Mouse (Mus musculus) megakaryocyte-erythroid progenitor cell, adult 5-6 weeks (primary cell): ENCODE measurements around the gene Pnpla3. TPM values are rescaled to one million over a fixed set of nuclear protein-coding genes. Genes with fewer than 3 reads are reported as not detected.
A peak's percentile ranks its signal among the peaks of the same experiment; 100 is the strongest.

Experiments
- ATAC-seq: replicated peaks from 2 replicates; pipeline ENCODE4 v1.8.0; 2016; ENCODE audit warnings: mild to moderate bottlenecking, inconsistent platforms; ENCODE audit not compliant: severe bottlenecking, poor library complexity, low FRiP score, low TSS enrichment
- total RNA-seq, 2 experiments: library from RNA; stranded (forward) in 1 of 2; stranded (reverse) in 1 of 2; fragments of 200-1000, 215-1000 nt in 1 of 2; fragments of >200 nt in 1 of 2; fragmentation: Nextera tagmentation in 1 of 2; gene quantifications; 2 replicates each; pipeline ENCODE4 v1.2.3; 2014 to 2017

Gene Pnpla3
- total RNA-seq, 2 experiments from 2014 or later = not detected

DNA sequence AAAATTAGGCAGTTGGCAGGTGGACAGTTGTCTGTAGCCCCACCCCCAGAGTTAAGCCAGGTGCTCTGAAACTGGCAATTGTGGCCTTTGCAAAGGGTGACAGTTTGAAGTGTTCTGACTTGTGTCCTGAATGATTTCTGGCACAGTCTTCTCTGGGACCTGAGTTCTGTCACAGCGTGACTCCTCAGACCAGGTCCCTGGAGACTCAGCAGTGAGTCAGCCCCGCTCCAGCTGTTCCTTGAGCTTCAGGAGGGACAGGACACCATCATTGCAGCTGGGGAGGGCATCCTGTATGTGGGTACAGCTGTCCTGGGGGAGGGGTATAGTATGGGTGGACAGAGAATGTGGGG lies 45.1 kb downstream of the Pnpla3 start:
- no peak for ATAC-seq

DNA sequence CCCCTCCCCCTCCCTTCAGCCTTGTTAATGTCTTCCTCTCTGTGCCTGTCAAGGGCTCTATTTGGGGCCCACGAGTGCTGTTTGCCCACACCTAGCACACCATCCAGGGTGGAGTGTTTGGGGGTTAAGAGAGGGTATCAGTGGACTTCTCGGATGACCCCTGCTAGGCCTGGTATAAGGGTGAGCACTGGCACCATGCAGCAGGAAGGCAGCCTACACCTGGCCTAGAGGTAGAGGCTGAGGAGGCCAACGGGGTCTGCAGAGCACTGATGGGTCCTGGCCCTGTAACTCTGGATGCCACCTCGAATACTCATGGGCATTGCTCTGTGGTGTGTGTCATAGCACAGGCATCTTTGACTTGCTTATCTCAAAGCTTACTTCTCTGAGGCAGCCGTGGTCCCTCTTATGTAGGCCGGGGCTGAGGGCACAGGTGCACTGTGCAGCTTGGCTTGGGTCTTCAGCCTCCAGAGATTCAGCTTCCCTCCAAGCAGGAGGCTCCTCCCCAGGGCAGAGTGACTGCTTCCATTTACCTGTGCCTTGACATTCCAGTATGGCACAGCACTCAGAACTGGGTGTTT lies 45.6 kb downstream of the Pnpla3 start:
- no peak for ATAC-seq

DNA sequence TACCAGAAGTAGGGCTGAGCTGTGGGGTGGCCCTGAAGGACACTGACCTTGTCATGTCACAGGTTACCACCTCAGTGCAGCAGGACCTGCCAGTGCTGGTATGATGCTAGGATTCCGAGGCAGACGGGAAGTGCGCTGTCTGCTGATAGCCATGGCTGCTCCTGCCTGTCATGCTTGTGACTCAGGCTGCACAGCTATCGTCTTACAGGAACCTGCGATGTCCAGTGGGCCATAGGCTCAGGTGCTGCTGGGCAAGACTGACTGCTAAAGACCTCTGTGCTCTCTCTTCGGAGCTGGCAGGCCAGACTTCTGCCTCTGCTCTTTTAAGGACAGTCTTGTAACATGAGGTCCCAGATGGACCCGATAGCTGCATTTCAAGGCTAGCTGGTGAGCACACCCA lies 46.8 kb downstream of the Pnpla3 start:
- ATAC-seq = no peak

DNA sequence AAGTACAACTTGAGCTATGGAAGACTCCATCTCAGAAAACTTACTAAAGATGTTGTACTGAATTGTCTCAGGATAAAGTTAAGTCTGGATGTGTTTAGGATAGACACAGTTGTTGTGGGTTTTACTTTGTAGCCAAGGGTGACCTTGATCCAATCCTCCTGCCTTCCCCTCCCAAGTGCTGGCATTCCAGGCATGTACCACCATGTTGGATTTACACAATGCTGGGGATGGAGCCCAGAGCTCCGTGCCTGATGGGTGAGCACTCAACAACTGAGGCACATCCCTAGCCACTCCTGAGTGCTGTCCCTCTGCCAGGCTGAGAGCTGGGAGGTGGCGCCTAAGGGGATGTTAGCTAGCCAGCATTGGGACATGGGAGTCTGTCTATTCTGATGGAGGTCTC lies 47.6 kb downstream of the Pnpla3 start:
- no peak for ATAC-seq

DNA sequence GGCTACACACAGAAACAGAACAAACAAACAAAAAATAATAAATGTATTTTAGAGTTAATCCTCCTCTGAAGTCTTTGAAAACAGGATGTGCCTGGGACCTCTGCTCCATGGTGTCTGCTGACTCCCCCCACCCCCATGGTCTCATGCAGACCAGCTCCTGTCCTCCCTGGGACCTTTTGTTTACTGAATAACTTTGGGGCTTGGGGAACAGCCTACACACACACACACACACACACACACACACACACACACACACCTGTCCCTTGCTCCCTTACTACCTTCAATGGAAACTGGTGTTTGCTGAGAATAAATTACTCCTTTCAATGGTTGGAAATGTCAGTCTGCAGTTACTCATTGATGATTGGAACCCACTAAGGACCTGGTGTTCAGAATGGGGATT lies 48.4 kb downstream of the Pnpla3 start:
- no peak for ATAC-seq

DNA sequence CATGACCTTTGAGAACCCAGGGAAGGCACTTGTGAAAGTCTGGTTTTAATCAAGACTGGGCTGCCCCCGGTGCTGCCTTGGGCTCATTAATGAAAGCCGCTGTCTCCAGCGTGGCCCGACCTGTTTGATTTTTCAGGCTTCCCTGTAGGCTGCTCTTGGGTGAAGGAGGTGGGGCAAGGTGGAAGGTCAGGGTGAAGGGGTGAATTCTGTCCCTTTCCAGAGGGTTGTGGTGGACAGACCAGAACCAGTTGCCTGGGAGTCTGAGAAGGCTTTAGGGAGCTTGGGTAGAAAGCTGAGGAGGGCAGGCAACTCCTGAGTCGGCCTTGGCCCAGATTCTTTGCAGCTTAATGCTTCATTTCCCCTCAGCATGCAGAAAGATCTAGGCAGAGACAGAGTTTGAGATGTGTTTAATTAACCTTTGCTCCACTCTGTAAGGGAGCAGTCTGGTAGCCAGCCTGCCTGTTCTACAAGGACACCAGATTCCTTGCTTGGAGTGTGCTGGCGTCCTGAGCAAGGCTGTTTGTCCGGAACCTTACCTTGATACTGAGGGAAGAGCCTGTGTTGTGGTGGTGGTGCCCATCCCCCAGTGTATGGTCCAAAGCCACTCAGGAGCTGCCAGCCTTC lies 48.9 kb downstream of the Pnpla3 start:
- ATAC-seq = no peak

DNA sequence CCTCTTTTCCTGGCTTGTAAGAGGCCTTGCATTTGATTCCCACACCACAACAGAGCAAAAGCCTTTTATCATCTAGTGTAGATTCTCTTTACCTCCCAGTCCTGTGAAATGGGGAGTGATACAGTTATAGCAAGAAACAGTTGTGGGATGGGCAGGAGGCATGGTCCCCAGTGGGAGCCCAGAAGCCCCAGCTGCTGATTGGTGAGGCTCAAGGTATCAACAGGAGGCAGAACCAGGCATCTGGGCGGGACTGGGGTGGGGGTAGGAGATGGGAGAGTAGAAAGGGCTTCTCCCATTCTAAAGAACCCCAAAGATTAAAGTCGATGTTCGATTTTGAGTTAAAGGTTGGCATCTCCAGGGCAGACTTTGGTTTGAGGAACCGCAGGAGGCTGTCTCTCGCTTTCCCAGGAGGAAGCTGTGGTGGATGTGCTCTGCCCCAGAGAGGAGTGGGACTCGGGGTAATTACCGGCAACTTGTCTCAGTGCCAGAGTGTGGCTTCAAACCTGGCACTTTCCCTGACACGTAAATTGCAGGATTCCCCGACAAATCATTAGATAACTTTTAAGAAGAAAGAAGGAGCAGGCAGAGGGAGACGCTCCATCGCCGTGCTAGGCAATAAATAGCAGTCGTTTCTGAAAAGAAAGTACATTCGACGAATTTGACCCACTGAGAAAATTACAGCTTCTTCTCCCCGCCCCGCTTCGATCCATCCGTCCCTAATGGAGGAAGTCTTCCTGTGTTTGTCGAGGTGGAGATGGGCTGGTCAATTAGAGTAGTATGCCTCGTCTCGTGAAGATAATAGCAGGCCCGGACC lies 50.5 kb downstream of the Pnpla3 start:
- no peak for ATAC-seq

DNA sequence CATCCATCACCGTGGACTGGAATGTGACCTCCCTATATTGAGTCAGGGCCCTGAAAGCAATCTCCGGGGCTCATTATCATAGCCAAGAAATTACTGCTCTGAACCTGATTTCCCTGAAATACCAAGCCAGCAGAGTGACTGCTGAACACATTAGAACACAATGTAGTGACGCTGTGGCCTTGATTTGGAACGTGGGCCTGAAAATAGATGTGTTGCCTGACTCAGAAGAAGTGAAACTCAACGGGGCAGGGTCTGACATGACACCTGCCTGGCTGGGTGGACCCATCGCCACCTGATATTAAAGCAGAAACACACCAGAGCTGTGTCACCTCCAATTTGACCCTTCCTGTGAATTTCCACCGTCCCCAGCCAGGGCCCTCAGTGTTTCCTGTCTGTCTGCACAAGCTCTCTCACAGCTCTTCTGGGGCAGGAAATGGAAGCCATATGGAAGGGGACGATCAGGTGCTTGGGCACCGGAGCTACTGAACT lies 51.2 kb downstream of the Pnpla3 start:
- no peak for ATAC-seq

DNA sequence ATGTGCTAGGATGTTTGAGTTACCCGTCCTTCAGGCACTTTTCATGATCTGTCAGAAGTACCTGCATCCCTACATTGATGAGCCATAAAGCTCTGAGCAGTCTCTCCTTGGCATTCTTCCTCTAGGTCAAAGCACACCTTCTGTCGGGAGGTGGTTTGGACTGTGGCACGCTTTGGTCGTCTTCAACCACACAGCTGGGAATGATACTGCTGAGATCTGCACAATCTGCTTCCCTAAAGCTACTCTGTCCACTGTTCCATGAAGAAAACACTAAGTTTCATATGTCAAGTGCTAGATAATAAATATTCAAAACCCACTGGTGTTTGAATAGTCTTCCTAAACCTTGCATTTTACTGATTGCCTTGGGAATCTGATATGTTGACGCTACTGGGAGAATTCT lies 53.9 kb downstream of the Pnpla3 start:
- no peak for ATAC-seq

DNA sequence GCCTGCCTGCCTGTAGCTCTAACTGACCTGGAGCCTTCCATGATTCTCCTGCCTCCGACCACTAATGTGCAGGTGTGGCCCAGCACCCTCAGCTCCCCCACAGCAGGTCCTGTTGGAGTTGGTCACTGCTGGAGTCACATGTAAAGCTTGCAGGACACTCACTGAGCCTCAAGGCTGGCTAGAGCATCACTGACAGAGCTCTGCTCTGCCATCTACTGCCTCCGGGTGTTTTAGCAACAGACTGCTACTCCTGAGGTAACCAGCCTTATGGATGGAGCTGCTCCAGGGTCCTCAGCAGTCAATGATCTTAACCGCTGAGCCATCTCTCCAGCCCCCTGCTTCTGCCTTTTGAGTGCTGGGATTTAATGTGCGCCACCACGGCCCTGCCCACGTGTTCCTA lies 55.8 kb downstream of the Pnpla3 start:
- ATAC-seq = 0 out of 2 replicates have a peak, but pooled peaks have one; percentile 31

DNA sequence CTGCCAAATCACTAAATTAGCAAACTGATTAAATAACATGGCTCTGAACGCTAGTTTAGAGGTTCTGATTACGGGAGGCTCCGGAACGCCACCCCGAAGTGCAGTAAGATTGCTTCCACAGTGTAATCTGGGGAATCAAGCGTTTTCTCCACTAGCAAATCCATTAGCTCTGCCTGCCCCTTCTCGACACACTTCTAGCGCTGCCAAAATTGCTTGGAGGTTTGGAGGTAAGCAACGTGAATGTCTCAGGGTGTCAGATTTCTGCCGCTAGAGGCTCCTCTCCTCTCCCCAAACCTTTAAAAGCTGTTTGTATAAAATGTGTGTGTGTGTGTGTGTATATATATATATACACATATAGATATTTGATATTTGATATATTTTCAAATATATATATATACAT lies 57.1 kb downstream of the Pnpla3 start:
- ATAC-seq = no peak

DNA sequence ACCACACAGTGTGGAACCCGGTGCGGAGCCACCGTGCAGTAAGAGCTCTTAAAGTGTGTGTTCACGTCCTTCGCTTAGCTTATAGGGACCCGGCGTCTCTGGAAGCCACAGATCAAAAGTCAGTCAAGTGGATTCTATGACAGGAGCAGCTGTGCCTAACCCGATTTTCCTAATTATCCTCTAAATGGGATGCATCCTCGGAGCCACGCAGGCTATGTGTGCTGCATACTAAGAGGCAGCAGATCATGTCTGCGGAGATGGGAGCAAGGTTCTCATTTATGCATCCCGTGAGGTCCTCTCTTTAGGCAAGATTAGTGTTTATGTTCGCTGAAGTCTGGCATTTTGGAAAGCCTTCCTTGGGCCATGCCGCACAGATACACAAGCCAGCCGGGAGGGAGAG lies 59.3 kb downstream of the Pnpla3 start:
- ATAC-seq = no peak

DNA sequence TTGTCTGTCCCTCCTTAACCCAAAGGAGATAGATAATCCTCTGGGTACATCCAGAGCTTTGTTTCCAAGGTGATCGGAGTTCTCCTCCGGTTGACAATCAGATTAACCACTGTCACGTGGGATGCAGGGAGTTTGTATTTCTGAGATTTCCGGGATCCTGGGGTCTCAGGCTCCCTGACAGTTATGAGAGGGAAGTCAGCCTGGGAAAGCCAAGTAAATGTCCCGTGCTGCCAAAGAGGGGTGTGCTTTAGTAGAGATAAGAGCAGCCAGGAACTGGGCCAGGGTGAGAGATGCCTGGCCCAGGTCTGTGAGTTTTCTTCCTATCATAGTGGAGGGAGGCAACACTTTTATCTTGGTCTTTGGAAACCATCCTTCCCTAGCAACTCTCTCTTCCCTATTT lies 63.0 kb downstream of the Pnpla3 start:
- ATAC-seq = peak; percentile 57

DNA sequence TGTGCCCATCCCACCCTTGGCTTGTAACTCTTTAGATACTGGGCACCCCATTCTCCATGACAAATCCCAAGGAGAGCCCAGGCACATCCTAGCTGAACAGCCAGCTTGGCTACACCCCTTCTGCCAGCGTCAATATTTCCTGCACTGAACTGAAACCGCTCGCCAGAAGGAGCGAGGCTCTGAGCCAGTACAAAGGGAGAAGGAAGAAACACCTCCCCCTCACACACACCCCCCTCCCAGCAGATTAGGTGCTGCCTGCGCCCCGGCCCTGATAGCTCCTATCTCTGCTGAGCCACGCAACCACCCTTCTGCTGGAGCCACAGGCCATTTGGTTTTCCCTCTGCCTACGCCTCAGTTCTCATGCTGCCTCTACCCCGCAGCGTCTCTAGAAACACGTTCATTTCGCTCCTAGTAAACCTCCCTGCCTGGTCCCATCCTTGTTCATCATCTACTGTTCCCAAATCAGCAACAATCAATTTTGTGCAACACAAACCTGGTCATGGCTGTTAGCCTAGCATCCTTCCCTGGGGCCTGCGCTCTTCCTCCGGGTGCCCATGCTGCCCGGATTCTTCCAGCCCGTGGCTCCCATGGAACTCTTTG lies 63.6 kb downstream of the Pnpla3 start:
- peak; percentile 95 for ATAC-seq

DNA sequence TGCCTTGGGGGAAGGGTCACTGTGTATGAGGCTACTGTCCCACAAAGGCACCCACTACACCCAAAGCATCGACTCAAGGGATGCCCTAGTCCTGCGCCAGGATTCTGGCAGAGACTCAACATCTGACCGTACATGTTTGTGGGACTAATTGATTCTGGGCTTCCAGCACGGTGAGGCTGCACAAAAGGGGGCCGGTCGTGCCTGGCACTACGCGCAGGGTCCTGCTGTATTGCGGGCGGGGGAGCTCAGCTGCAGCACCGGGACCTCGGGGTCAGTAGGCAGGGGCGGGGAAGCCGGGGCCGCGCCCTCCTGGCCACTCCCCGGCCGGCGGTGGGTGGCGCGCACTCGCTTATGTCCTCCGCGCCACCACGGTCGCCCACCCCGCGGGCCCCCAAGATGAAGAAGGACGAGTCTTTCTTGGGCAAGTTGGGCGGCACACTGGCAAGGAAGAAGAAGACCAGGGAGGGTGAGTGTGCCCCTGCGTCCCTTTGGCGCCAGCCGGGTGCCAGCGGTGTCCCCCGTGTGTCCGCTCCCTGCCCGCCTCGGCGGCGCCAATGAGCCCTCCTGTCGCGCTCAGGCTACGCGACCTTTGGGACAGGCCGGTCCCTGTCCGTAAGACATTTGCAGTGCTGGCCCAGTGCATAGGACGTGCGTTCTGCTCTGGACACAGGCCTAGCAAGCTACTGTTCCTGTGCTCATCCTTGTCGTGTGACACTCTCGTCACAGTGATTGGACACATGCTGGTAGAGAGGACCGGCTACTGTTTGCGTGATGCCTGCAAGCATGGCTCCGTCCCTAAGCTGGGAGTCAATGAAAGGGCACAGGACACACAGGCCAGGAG lies 64.3 kb downstream of the Pnpla3 start, which contains the start of gene Parvb:
Parvb (plus strand) TSS at position 323 of the 841 bp plus-strand sequence.
- ATAC-seq = peak; percentile 13; the same call in 1 of the 2 replicates

DNA sequence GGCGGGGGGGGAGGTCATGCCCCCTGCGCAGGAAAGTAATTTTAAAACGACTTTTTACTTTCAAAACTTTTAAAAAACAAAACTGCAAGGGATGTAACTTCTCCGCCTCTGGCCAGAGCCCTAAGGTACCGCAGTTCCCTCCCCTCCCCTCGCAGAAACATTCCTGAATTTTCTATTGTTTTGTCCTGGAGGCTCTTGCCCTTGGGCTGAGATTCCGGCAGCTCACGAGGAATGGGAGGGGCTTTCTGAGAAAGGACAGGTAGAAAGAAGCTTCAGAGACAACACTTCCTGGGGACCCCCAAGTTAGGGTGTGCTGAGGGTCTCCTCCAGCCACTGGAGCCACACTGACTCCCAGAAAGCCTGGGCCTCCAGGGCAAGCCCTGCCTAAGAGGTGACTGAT lies 65.0 kb downstream of the Pnpla3 start:
- no peak for ATAC-seq

DNA sequence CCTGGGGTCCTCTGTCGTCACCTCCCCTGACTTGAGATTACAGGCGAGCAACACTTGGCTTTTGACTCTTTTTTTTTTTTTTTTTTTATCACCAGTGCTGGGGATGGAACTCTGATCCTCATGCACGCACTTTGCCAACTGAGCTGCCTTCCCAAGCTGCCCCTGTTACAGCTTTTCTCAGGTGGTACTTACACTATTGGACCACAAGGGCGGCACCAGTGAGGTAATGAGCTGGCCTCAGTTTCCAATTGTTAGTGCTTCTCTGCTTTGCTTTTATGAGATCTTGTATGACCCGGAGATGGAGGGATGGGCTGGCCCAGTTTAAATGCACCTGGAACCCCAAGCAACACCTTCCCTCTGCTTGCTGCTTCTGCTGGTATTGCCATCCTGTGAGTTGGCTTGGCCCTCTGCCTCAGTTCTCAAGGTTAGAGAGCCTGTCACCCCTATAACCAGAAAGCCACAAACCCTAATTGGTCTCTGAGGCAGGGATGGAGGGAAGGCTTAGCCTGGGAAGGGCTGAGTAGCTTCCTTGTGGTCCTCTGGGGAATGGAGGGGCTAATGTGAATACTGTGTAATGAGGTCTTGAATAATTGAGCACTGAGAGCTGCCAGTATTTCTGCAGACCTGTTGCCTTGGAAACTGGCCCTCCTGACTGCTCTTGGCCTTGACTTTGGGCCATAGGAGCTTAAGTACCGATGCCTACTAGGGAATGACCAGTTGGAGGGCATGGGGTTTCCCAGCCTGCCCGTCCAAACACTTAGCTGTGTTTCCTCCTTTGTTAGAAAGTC lies 67.4 kb downstream of the Pnpla3 start:
- ATAC-seq = no peak

DNA sequence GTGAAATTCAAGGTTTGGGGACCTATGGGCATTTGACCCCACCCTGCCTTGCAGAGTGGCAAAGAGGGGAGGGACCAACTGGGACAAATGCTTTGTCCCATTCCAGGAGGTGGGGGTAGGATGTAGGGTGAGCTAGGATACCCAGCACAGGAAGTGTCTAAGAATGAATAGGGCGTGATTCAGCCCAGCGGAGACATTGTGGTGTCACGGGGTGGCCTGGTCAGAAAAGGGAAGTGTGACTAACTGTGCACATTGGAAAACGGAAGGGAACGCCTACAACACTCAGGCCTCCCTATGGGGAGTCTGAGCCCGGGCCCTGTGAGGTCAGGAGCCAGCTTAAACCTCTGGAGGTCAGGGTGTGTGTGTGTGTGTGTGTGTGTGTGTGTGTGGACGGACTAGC lies 68.0 kb downstream of the Pnpla3 start:
- ATAC-seq = no peak
